In genomic region chr2:35689881-35690280, GRCm38 (mm10) we compare ENCODE assay signal across 12 mouse cellular contexts.
A peak's percentile ranks its signal among the peaks of the same experiment; 100 is the strongest.
DNase-seq lines count a peak whose midpoint lies in the region; ATAC-seq lines count a peak whose summit lies in the region.
"Had no signal": no experiment of that assay in that cellular context is flagged by ENCODE, and none has a peak within 500 bp of the region (broad histone marks: within the 10 kb centered on the region; RNA-seq: fewer than 3 reads in every experiment).

No protein-coding gene starts in this region.

- H3K4me2 ChIP-seq in forebrain, embryonic 15.5 days (replicated peaks): no peak overlapping the region
- no peak overlapping the region for H3K4me2 ChIP-seq in kidney, embryonic 14.5 days (replicated peaks; ENCODE audit: low read depth, low read length)
- no peak overlapping the region for H3K4me2 ChIP-seq in liver, embryonic 12.5 days
- H3K4me2 ChIP-seq: embryonic facial prominence, embryonic 15.5 days had no signal

- no peaks in the 10 kb centered on the region for H3K9me3 ChIP-seq in forebrain, embryonic 10.5 days
- no peaks in the 10 kb centered on the region for H3K9me3 ChIP-seq in forebrain, embryonic 15.5 days
- H3K9me3 ChIP-seq in kidney, embryonic 14.5 days (ENCODE audit: control insufficient read depth, low read length): no peaks in the 10 kb centered on the region
- H3K9me3 ChIP-seq in liver, embryonic 12.5 days (replicated peaks): no peaks in the 10 kb centered on the region
- H3K9me3 ChIP-seq: embryonic facial prominence, embryonic 15.5 days had no signal

- no peak for ATAC-seq in forebrain, embryonic 15.5 days (replicated peaks)
- no peak for ATAC-seq in kidney, embryonic 14.5 days (ENCODE audit: low FRiP score, low TSS enrichment)
- no peak for ATAC-seq in liver, embryonic 12.5 days
- ATAC-seq: midbrain, embryonic 16.5 days had no signal

- no peaks in the 10 kb centered on the region for H3K27me3 ChIP-seq in forebrain, embryonic 10.5 days (ENCODE audit: poor library complexity, severe bottlenecking)
- H3K27me3 ChIP-seq in forebrain, embryonic 15.5 days: no peaks in the 10 kb centered on the region
- no peaks in the 10 kb centered on the region for H3K27me3 ChIP-seq in kidney, embryonic 14.5 days (ENCODE audit: control insufficient read depth, insufficient read depth, low read length)
- H3K27me3 ChIP-seq in liver, embryonic 12.5 days (replicated peaks): no peaks in the 10 kb centered on the region
- H3K27me3 ChIP-seq: embryonic facial prominence, embryonic 15.5 days had no signal

- H3K9ac ChIP-seq in forebrain, embryonic 15.5 days (replicated peaks): no peak overlapping the region
- H3K9ac ChIP-seq in kidney, embryonic 14.5 days (ENCODE audit: low read depth, low read length): 0 out of 2 replicates have a peak overlapping the region, but pooled peaks have one; percentile 14
- no peak overlapping the region for H3K9ac ChIP-seq in liver, embryonic 12.5 days
- H3K9ac ChIP-seq: embryonic facial prominence, embryonic 15.5 days had no signal

- H3K4me3 ChIP-seq in forebrain, embryonic 10.5 days: no peak overlapping the region
- H3K4me3 ChIP-seq in forebrain, embryonic 15.5 days: no peak overlapping the region
- no peak overlapping the region for H3K4me3 ChIP-seq in kidney, embryonic 14.5 days (ENCODE audit: low read length)
- no peak overlapping the region for H3K4me3 ChIP-seq in liver, embryonic 12.5 days
- H3K4me3 ChIP-seq: embryonic facial prominence, embryonic 15.5 days had no signal

- peak overlapping the region; percentile 85 for H3K27ac ChIP-seq in forebrain, embryonic 10.5 days
- no peak overlapping the region for H3K27ac ChIP-seq in forebrain, embryonic 15.5 days (replicated peaks)
- H3K27ac ChIP-seq in kidney, embryonic 14.5 days (ENCODE audit: low read depth, low read length): no peak overlapping the region; the same call in 1 of the 2 replicates
- 0 out of 2 replicates have a peak overlapping the region, but pooled peaks have one; percentile 3 for H3K27ac ChIP-seq in liver, embryonic 12.5 days

- WGBS in forebrain, embryonic 10.5 days: 91% methylated on average over 2 of the region's 2 CpGs
- 86% methylated on average over 2 of the region's 2 CpGs for WGBS in forebrain, embryonic 15.5 days
- 53% methylated on average over 2 of the region's 2 CpGs for WGBS in kidney, embryonic 14.5 days
- WGBS in liver, embryonic 12.5 days (ENCODE audit: insufficient replicate concordance): 57% methylated on average over 2 of the region's 2 CpGs

- DNase-seq in forebrain, embryonic 10.5 days (ENCODE audit: extremely low spot score, low spot score): no peak
- DNase-seq in kidney, adult 8-10 months: no peak
- DNase-seq in 416B (ENCODE audit: low read depth): peak; percentile 80
- no peak for DNase-seq in frontal cortex, postnatal 14 days (ENCODE audit: low spot score in 2 of 2)
- DNase-seq in kidney, adult 11 months: no peak
- DNase-seq: gastrocnemius, postnatal 10 days; kidney, postnatal 25 days had no signal

- peaks cover 9% of the 10 kb centered on the region for H3K36me3 ChIP-seq in forebrain, embryonic 10.5 days (replicated peaks)
- no peaks in the 10 kb centered on the region for H3K36me3 ChIP-seq in forebrain, embryonic 15.5 days
- H3K36me3 ChIP-seq in kidney, embryonic 14.5 days (ENCODE audit: control insufficient read depth, insufficient read depth, low read length): 0 out of 2 replicates have a peak, but pooled peaks cover 5% of the 10 kb centered on the region
- H3K36me3 ChIP-seq in liver, embryonic 12.5 days: no peaks in the 10 kb centered on the region
- H3K36me3 ChIP-seq: embryonic facial prominence, embryonic 15.5 days had no signal

- peaks cover 95% of the 10 kb centered on the region for H3K4me1 ChIP-seq in forebrain, embryonic 10.5 days
- peaks cover 81% of the 10 kb centered on the region for H3K4me1 ChIP-seq in forebrain, embryonic 15.5 days
- H3K4me1 ChIP-seq in kidney, embryonic 14.5 days (ENCODE audit: control insufficient read depth, insufficient read depth, low read length): peaks cover 42% of the 10 kb centered on the region
- peaks cover 59% of the 10 kb centered on the region for H3K4me1 ChIP-seq in liver, embryonic 12.5 days

Comparison
In these comparisons a context has a peak if more than half of its experiments do, and no peak if none do; other contexts are left out.
1. H3K27ac ChIP-seq: peak in forebrain, embryonic 10.5 days (single experiment) and liver, embryonic 12.5 days (single experiment); none in forebrain, embryonic 15.5 days (single experiment) and kidney, embryonic 14.5 days (single experiment).